Mouse (Mus musculus) adrenal gland, postnatal 4 days (tissue): ENCODE data around the gene Boc. TPM values are rescaled to one million over a fixed set of nuclear protein-coding genes. Genes with fewer than 3 reads are reported as not detected.
"Not testable (repeated sequence)": the region's sequence is repeated elsewhere in the genome, so short reads cannot be mapped to it uniquely, and the experiment has no call there.

Experiments
- DNase-seq, 2 experiments: peaks; one replicate each; pipeline ENCODE4 v3.0.0; 2021 to 2022; ENCODE audit warnings: low spot score in 2 of 2, mixed read lengths in 2 of 2
- total RNA-seq, 2 experiments: library from RNA; stranded (reverse); gene quantifications; 2 replicates each; pipeline ENCODE4 v1.2.3; 2021

Boc gene
- total RNA-seq, 2 experiments from 2014 or later, result 42.4 to 49.7 TPM

DNA sequence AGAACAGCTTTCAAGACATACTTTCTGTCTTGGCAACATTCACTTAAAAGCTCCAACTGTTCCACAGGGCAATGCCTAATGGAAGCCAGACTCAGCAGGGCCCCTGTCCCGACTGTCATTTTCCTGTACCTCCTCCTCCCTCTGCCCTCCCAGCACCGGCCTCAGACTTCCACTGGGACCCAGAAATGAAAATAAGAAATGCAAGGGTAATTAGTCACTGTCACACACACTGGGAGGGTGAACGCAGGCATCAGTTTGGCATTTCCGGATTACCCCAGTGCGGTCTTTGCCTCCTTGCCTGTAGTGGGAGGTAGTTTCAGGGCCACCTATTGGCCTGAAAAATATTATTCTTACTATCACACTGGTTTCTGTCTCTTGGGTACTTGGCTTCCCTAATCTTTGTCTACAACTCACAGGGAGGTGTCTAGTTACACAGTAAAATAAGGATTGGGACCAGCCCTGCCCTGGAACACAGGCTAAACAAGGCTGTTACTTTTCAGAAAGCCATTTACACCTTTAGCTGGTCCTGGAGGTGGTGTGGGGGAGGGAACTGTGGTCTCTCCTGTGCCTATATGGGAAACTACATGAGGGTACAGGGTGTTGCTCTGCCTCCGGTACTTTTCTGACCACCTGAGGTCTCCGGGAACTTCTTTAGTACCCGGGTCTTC lies 64.1 kb downstream of the Boc start:
- DNase-seq, result no peak

- no peak for DNase-seq
These were observed 64.8 kb downstream of the Boc start for GRCm38 (mm10) chr16:44493868-44494267.

DNA sequence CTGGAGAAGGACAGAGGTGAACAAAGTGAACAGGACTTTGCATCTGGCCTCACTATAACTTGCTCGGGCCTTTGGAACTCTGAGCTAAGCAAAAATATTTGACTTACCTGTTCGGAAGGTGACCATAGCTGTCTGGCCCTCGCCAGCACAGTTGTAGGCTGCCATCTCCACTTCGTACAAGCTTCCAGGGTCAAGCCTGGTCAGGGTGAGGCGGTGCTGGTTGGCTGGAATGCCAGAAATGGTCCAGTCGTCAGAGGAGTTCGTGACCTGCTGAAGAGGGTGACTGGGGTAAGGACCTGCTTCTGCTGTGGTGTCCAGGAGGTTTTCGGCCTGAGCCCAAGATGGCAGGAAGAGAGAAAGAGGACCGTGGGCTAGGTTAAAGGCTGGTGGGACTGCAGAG lies 66.0 kb downstream of the Boc start:
- DNase-seq, result no peak

DNA sequence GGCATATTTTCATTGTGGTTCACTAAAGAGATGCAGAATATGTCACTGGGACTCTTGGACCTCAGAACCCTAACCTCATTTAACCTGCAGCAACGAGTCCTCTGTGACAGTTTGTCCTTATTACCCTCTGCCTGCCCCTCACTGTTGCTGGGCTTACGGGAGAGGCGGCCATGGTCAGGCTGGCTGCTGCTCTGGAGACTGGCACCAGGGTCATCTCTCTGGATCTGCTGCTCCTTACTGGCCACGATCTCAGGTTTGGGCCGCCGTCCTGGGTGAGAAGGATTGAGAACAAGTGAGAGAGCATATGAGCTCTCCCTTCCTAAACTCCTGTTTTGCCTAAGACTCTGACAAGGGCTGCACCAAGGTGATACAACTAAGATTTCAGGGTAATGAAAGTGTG lies 66.5 kb downstream of the Boc start:
- no peak for DNase-seq

DNA sequence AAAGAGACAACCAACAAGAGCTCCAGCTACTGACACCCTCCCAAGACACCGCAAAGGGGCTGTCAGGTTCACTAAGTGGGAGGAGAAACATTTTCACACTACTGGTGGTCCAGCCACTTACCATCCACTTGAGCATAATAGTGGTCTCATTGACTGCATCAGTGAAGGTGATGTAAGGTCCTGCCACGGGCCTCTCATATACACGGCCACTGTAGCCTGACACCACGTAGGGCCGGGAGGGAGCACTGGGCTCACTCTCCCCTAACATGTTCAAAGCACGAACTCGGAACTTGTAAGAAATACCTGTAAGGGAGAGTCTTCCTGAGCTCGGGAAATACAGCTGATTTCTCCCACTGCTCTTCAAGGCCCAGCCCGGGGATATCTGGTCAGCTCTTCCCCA lies 67.6 kb downstream of the Boc start:
- no peak for DNase-seq

DNA sequence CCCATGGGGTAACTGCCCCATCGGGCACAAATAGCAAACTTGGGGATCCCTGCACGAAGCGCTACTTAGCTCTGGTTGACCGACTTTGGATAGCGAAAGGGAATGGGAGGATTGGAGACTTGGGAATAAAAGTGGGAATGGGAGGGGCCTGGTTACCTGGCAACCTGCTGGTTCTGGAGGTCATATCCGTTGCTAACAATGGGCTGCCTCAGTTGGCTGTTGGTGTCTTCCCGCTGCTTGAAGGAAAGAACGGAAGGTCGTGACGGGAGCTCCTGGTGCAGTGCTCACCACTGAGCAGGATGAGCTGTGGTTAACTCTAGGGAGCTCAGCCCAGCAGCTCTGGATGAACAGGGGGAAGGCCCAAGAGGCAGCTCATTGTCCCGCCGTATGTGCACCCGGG lies 71.5 kb downstream of the Boc start:
- no peak for DNase-seq

- no peak for DNase-seq
These were observed 72.1 kb downstream of the Boc start for GRCm38 (mm10) chr16:44486612-44487011.

GRCm38 (mm10) chr16:44485691-44486090 lies 73.0 kb downstream of the Boc start:
- DNase-seq, result no peak

DNA sequence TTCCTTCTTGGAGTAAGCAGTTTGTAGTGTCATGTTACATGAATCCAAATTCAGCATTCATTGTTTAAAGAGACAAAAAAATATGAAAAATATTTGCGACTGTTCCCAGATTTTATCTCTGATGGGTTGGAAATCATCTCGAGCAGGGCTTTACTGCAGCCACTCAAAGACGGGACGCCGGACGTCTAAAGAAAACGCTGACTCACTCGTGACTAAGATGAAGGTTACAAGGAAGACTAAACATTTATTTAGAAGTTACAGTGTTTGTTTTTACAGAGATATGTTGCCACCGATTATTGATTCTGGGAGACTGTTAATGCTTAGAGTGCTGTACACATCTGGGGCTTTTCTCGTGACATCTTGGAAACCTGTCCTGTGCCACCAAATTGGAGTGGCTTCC lies 73.9 kb downstream of the Boc start:
- DNase-seq, result no peak

- DNase-seq, result peak; percentile 53 to 56
These were observed 74.6 kb downstream of the Boc start for GRCm38 (mm10) chr16:44484079-44484478.

DNA sequence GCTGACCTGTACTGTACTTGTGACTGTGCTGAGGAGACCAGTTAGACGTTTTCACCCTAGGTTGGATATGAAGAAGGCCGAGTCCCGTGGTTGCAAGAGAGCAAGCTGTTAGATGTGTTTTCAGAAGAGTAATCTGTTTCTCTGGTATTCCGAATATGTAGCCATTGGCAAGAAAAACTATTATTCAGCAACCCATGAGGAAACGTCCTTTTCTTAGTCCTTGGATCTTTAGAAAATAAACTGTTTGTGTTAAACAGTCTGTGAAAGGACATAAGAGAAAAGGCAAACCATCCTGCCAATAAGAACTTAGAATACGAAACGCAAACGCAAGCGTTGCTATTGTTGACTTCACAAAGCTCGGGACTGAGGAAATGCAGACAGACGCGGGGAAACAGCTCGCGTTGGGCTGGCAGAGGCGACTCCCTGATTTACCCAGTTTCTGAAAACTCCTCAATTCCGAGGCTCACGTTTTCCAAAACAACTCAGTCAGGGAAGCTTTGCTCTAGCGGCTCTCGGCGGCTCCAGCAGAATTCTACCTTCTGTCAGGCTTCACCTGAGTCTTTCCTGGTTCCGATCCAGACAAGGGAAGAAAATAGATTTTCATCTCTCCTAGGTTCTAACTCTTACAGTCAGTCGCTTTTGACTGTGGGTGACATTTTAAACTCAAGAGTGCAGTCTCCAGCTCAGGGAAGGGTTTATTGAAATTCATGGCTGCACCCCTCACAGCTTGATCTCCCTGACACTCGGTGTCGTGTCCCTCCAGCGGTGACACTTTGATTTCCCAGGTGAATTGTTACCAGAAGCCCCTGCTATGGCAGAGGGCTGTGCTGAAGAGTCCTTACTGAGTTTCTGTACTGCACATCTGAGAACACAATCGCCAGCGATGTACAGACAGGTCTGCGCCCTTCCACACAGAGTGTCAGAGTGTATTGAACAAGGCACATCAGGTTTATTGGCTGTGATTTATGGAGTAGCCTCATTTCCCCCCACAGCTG lies 76.8 kb downstream of the Boc start:
- no peak for DNase-seq

GRCm38 (mm10) chr16:44480616-44481015 lies 78.1 kb downstream of the Boc start:
- no peak for DNase-seq

GRCm38 (mm10) chr16:44479852-44480251 lies 78.8 kb downstream of the Boc start:
- no peak for DNase-seq

GRCm38 (mm10) chr16:44478767-44479166 lies 79.9 kb downstream of the Boc start:
- DNase-seq, result no peak

- no peak for DNase-seq
These were observed 82.9 kb downstream of the Boc start for GRCm38 (mm10) chr16:44475682-44476375.

GRCm38 (mm10) chr16:44475281-44475680 lies 83.4 kb downstream of the Boc start:
- DNase-seq, result no peak

GRCm38 (mm10) chr16:44460922-44461321 lies 97.8 kb downstream of the Boc start:
- DNase-seq, result no peak

GRCm38 (mm10) chr16:44458826-44459225 lies 99.9 kb downstream of the Boc start:
- no peak for DNase-seq

GRCm38 (mm10) chr16:44457858-44458257 lies 100.8 kb downstream of the Boc start:
- no peak for DNase-seq

DNA sequence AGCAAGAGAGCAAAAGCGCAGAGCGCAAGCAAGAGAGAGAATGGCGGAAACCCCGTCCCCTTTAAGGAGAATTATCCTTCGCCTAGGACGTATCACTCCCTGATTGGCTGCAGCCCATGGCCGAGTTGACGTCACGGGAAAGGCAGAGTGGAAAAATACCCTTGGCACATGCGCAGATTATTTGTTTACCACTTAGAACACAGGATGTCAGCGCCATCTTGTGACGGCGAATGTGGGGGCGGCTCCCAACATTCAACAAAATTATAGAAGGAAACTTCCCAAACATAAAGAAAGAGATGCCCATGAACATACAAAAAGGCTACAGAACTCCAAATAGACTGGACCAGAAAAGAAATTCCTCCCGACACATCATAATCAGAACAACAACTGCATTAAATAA lies 116.8 kb downstream of the Boc start:
- DNase-seq, result not testable (repeated sequence)

DNA sequence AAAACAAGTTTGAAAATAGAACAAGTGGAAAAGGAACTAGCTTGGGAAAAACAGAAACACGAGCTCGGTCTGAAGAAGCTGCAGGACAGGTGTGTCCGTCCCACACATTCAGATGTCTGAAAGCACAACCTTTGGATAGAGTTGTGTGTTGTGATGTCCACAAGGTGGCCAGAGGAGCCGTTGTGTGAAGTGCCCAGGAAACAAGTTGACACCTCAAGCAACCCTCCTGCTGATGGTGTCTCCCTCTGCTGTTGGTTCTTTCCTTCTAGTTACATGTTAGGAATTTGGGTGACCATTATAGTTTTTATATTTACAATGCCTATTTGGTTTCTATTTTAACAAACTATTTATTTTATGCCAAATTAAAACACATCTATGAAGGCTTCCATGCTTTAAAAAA lies 123.2 kb downstream of the Boc start:
- DNase-seq, result no peak
